Mouse (Mus musculus) hindbrain, embryonic 11.5 days (tissue): ENCODE results near the gene Fnbp1. TPM values are rescaled to one million over a fixed set of nuclear protein-coding genes. Genes with fewer than 3 reads are reported as not detected.

Source experiments
- ATAC-seq: fragments of 200-750 bp; cut with Nextera tagmentation; 2 replicates; pipeline ENCODE4 v1.8.0; 2017; ENCODE audit warnings: mild to moderate bottlenecking, moderate TSS enrichment, moderate library complexity; ENCODE audit not compliant: low FRiP score
- DNase-seq: peaks from one replicate; pipeline ENCODE4 v3.0.0-alpha.2; 2015; ENCODE audit warnings: low spot score
- H3K27ac ChIP-seq: fragments of 300-500 bp; sonication (generic); 2 replicates; pipeline ENCODE4 v1.5.1; 2014; ENCODE audit warnings: mild to moderate bottlenecking, low read depth, low read length
- H3K27me3 ChIP-seq: fragments of 300-500 bp; sonication (generic); 2 replicates; pipeline ENCODE4 v1.6.1; 2014; ENCODE audit warnings: mild to moderate bottlenecking, low read length, moderate library complexity, mixed read lengths; ENCODE audit not compliant: control insufficient read depth, insufficient read depth
- H3K36me3 ChIP-seq: fragments of 300-500 bp; sonication (generic); 2 replicates; pipeline ENCODE4 v1.6.1; 2014; ENCODE audit warnings: mild to moderate bottlenecking, low read length, moderate library complexity, mixed read lengths; ENCODE audit not compliant: control insufficient read depth, insufficient read depth
- H3K4me1 ChIP-seq: fragments of 300-500 bp; sonication (generic); replicated peaks from 2 replicates; pipeline ENCODE4 v1.6.1; 2014; ENCODE audit warnings: low read length, mixed read lengths; ENCODE audit not compliant: control insufficient read depth, insufficient read depth
- H3K4me2 ChIP-seq: fragments of 300-500 bp; sonication (generic); replicated peaks from 2 replicates; pipeline ENCODE4 v1.6.1; 2014; ENCODE audit warnings: mild to moderate bottlenecking, low read depth, low read length
- H3K4me3 ChIP-seq: fragments of 300-500 bp; sonication (generic); 2 replicates; pipeline ENCODE4 v1.5.1; 2014; ENCODE audit warnings: low read depth, low read length
- H3K9ac ChIP-seq: fragments of 300-500 bp; sonication (generic); 2 replicates; pipeline ENCODE4 v1.6.1; 2014; ENCODE audit warnings: low read depth, low read length
- H3K9me3 ChIP-seq: fragments of 300-500 bp; sonication (generic); 2 replicates; pipeline ENCODE4 v1.6.1; 2016; ENCODE audit warnings: low read length; ENCODE audit not compliant: control insufficient read depth
- WGBS: fragments of 180-500 bp; shearing (Covaris S2); extraction: QIAGEN DNeasy Blood & Tissue Kit; methylation state at CpG from one replicate; pipeline ENCODE4 v1.1.7; 2014; 5-methylcytosine and 5-hydroxymethylcytosine counted together
- polyA plus RNA-seq: library from polyadenylated mRNA; unstranded; fragments of >200 nt; fragmentation: Nextera tagmentation; extraction: Ambion mirVana; gene quantifications from 2 replicates; pipeline ENCODE4 v1.2.1, GENCODE M21; 2014

The Fnbp1 gene
- polyA plus RNA-seq, 1 experiment from 2014 or later = 14.4 TPM

GRCm38 (mm10) chr2:31160147-31160920 lies 18.5 kb upstream of the Fnbp1 start:
- DNase-seq (no peak), ATAC-seq (no peak)
- WGBS = 92% methylated on average over 10 of the region's 10 CpGs
- H3K9me3 ChIP-seq = no peaks in the 10 kb centered on the region
- no peaks in the 10 kb centered on the region for H3K4me1 ChIP-seq
- H3K4me2 ChIP-seq = no peak overlapping the region
- no peaks in the 10 kb centered on the region for H3K36me3 ChIP-seq
- H3K4me3 ChIP-seq = no peak overlapping the region
- no peaks in the 10 kb centered on the region for H3K27me3 ChIP-seq
- no peak overlapping the region for H3K27ac ChIP-seq
- no peak overlapping the region for H3K9ac ChIP-seq

DNA sequence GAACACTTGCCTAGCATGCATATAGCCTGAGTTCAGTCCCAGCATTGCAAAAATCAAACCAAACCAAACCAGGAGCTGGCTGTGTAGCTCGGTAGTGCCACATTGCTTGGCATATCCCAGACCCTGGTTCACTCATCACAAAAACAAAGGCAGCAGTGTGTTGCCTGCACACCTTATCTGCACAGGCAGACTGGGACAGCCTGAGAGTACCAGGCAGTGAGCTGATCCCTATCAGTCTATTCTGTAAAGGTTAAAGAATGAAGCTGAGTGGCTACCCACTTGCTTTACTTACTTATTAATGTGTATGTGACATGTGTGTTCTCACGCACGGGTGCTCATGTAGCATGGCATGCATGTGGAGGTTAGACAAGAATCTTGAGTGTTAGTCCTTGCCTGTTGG lies 15.0 kb upstream of the Fnbp1 start:
- DNase-seq = no peak
- no peak for ATAC-seq
- H3K4me1 ChIP-seq = no peaks in the 10 kb centered on the region
- H3K9ac ChIP-seq = no peak overlapping the region
- H3K4me3 ChIP-seq = no peak overlapping the region
- WGBS = 88% methylated on average over 3 of the region's 3 CpGs
- H3K27ac ChIP-seq = no peak overlapping the region
- H3K4me2 ChIP-seq = no peak overlapping the region
- H3K27me3 ChIP-seq = no peaks in the 10 kb centered on the region
- no peaks in the 10 kb centered on the region for H3K36me3 ChIP-seq
- no peaks in the 10 kb centered on the region for H3K9me3 ChIP-seq

- H3K36me3 ChIP-seq = no peaks in the 10 kb centered on the region
- H3K27me3 ChIP-seq = no peaks in the 10 kb centered on the region
- H3K27ac ChIP-seq = peak within 1 kb of the TSS; percentile 69
- ATAC-seq = peak; percentile 88
- H3K4me2 ChIP-seq = peak within 1 kb of the TSS; percentile 56
- peak; percentile 91 for DNase-seq
- H3K9ac ChIP-seq = peak within 1 kb of the TSS; percentile 90
- 0 out of 2 replicates have a peak, but pooled peaks cover 2% of the 10 kb centered on the region for H3K4me1 ChIP-seq
- WGBS = under 1% methylated on average over 53 of the region's 53 CpGs
- peak within 1 kb of the TSS; percentile 96 for H3K4me3 ChIP-seq
- no peaks in the 10 kb centered on the region for H3K9me3 ChIP-seq
These were observed 10.3 kb upstream of the Fnbp1 start, which contains the start of gene Gpr107 for GRCm38 (mm10) chr2:31151892-31152812. TSS of gene Gpr107 (plus strand) at chr2:31152316.

DNA sequence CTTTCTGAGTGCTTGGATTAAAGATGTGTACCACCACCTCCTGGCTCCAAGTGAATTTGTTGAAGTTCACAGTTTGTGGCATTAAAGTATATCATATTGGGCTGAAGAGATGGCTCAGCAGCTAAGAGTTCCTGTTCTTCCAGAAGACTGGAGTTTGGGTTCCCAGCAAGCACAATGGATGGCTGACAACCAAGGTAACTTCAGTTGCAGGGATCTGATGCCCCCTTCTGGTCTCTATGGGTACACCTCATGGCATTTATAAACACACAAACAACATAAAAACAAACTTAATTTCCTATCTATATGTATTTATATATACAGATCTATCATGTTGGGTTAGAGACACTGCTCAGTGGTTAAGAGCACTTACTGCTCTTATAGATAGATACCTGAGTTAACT lies 9.0 kb upstream of the Fnbp1 start:
- Histone ChIP-seq H3K27ac (no peak overlapping the region), H3K9ac (no peak overlapping the region), H3K9me3 (no peaks in the 10 kb centered on the region), H3K4me2 (no peak overlapping the region), H3K36me3 (no peaks in the 10 kb centered on the region), H3K27me3 (no peaks in the 10 kb centered on the region), H3K4me3 (no peak overlapping the region), H3K4me1 (0 out of 2 replicates have a peak, but pooled peaks cover 2% of the 10 kb centered on the region)
- ATAC-seq = no peak
- no peak for DNase-seq

DNA sequence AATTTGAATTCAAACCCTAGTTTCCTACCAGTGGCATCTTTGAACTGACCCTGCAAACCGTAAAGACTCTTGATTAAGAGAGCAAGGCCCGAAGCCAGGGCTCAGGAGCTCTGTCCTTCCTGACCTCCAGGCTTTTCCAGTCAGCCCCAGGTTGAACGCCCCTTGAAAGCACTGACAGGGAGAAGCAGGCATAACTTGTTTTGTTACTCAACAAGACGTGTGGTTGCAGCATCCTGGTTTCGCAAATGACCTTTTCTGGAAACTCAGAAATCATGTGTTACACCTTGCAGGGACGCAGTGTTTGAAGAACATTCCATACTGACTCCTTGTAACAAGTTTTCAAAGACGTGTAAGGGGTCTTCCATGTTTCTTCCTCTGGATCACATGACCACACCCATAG lies 5.2 kb upstream of the Fnbp1 start:
- ATAC-seq = no peak
- Histone ChIP-seq H3K4me1 (0 out of 2 replicates have a peak, but pooled peaks cover 4% of the 10 kb centered on the region), H3K4me2 (no peak overlapping the region), H3K36me3 (no peaks in the 10 kb centered on the region), H3K27ac (no peak overlapping the region), H3K4me3 (no peak overlapping the region), H3K9me3 (no peaks in the 10 kb centered on the region), H3K27me3 (peaks cover 4% of the 10 kb centered on the region; the same call in 1 of the 2 replicates), H3K9ac (no peak overlapping the region)
- no peak for DNase-seq
- WGBS = 87% methylated on average over 7 of the region's 7 CpGs

- H3K9ac ChIP-seq = no peak overlapping the region
- DNase-seq (no peak), ATAC-seq (no peak)
- H3K9me3 ChIP-seq = no peaks in the 10 kb centered on the region
- H3K36me3 ChIP-seq = no peaks in the 10 kb centered on the region
- 88% methylated on average over 1 of the region's 1 CpGs for WGBS
- H3K27me3 ChIP-seq = peaks cover 4% of the 10 kb centered on the region; the same call in 1 of the 2 replicates
- no peak overlapping the region for H3K27ac ChIP-seq
- H3K4me2 ChIP-seq = no peak overlapping the region
- no peak overlapping the region for H3K4me3 ChIP-seq
- H3K4me1 ChIP-seq = 0 out of 2 replicates have a peak, but pooled peaks cover 2% of the 10 kb centered on the region
These were observed 3.1 kb upstream of the Fnbp1 start for GRCm38 (mm10) chr2:31144901-31145300.

DNA sequence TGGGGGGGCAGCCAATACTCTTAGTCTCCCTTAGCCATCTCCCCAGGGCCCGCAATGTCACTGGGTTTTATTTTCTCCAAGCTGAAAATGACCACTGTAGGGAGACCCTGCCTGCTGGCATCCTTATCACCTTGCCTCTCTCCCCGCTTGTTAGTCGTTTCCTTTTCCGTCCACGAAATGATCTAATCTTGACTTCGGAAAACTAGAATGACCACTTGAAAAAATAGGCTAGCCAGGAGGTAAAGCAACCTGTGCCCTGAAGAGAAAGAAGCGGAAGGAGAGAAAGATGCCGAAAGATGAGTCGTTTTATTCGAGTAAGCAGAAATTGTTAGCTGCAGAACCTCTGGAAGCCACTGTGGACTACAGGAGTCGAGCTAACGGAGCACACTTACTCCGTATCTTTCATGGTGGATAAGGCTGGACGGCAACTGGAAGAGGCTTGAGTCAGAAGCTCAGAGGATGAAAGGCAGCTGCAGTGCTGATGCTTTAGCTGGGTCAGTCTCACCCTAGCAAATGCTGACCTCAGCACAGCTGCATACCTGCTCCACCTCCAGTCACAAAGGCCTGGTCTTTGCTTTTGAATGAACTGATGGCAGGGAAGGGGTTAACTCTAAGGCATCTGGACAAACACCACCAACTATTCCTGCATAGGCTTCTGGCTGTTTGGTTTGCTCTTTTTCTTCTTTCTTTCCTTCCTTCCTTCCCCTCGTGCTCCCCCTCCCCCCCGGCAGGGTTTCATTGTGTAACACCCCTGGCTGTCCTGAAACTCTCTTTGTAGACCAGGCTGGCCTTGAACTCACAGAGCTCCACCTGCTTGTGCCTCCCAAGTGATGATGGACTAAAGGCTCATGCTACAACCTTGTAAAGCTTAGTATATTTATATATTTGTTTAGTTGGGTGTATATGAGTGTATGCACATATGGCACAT lies 2.2 kb upstream of the Fnbp1 start:
- WGBS = 80% methylated on average over 16 of the region's 16 CpGs
- no peaks in the 10 kb centered on the region for H3K36me3 ChIP-seq
- H3K27ac ChIP-seq = no peak overlapping the region
- H3K9ac ChIP-seq = no peak overlapping the region
- DNase-seq (no peak), ATAC-seq (no peak)
- peaks cover 4% of the 10 kb centered on the region; the same call in 1 of the 2 replicates for H3K27me3 ChIP-seq
- 0 out of 2 replicates have a peak, but pooled peaks cover 2% of the 10 kb centered on the region for H3K4me1 ChIP-seq
- H3K4me3 ChIP-seq = no peak overlapping the region
- no peak overlapping the region for H3K4me2 ChIP-seq
- H3K9me3 ChIP-seq = no peaks in the 10 kb centered on the region

DNA sequence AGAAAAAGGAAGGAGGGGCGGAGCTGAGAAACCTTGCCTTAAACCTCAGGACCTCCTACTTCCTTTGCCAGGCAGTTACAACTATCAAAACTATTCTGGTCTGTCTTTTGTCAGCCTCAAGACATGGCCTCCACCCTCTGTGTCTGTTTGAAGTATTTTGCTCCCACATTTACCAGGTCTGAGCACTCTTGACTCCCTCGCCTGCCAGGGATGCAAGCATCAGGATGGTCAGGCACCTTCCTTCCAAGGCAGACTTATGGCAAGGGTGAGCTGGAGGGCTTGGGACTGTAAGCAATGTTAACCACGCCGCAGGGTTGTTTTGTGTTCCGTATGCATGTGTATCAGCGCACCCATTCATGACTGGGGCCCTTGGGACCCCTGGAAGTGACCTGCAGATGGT lies 1.5 kb upstream of the Fnbp1 start:
- Histone ChIP-seq H3K36me3 (no peaks in the 10 kb centered on the region), H3K4me2 (no peak overlapping the region), H3K27ac (no peak overlapping the region), H3K27me3 (peaks cover 4% of the 10 kb centered on the region; the same call in 1 of the 2 replicates), H3K4me1 (0 out of 2 replicates have a peak, but pooled peaks cover 2% of the 10 kb centered on the region), H3K9ac (no peak overlapping the region), H3K9me3 (no peaks in the 10 kb centered on the region), H3K4me3 (no peak overlapping the region)
- ATAC-seq (no peak), DNase-seq (no peak)
- 88% methylated on average over 6 of the region's 6 CpGs for WGBS
